Mouse (Mus musculus): ENCODE measurements around the gene Gpr87. TPM values are rescaled to one million over a fixed set of nuclear protein-coding genes. Genes with fewer than 3 reads are reported as not detected.
A peak's percentile ranks its signal among the peaks of the same experiment; 100 is the strongest.

Gpr87 gene
- polyA plus RNA-seq, 1 experiment from 2014 or later, result 7.4 TPM

- Histone ChIP-seq H3K27ac (replicated peaks; ENCODE audit: low read depth, low read length) (no peak overlapping the region), H3K4me1 (ENCODE audit: control insufficient read depth, insufficient read depth, low read length) (no peaks in the 10 kb centered on the region), H3K9me3 (ENCODE audit: control insufficient read depth, low read length) (no peaks in the 10 kb centered on the region), H3K27me3 (replicated peaks; ENCODE audit: control insufficient read depth, insufficient read depth, low read length) (no peaks in the 10 kb centered on the region), H3K4me3 (ENCODE audit: low read depth, low read length) (no peak overlapping the region), H3K36me3 (ENCODE audit: control insufficient read depth, insufficient read depth, low read length) (no peaks in the 10 kb centered on the region), H3K9ac (ENCODE audit: low read depth, low read length) (no peak overlapping the region), H3K4me2 (ENCODE audit: low read depth, low read length) (no peak overlapping the region)
- DNase-seq (ENCODE audit: low spot score) (no peak), ATAC-seq (ENCODE audit: low read depth) (no peak)
- WGBS, result 91% methylated on average over 10 of the region's 10 CpGs
Measured at GRCm38 (mm10) chr3:59217211-59217610, 22.3 kb upstream of the Gpr87 start.

DNA sequence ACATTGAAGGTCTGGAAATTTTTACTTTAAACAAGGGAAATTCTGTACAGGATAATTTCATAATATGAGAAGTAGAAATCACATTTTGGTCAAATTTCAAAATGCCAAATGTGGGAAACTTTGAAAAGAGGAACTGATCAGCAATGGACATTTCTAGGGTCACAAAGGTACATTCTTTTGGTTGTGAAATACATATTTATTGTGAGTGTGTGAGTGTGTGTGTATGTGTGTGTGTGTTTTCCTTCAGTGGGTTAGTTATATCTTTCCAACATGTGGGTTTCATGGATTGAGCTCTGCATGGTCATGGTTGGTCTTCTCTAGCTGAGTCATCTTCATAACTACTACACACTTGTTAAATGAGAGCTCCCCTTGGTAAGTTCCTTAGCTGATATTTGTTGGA, 17.5 kb upstream of the Gpr87 start:
- no peaks in the 10 kb centered on the region for H3K9me3 ChIP-seq (ENCODE audit: control insufficient read depth, low read length)
- no peaks in the 10 kb centered on the region for H3K36me3 ChIP-seq (ENCODE audit: control insufficient read depth, insufficient read depth, low read length)
- ATAC-seq (ENCODE audit: low read depth) (no peak), DNase-seq (ENCODE audit: low spot score) (no peak)
- H3K27me3 ChIP-seq (replicated peaks; ENCODE audit: control insufficient read depth, insufficient read depth, low read length), result no peaks in the 10 kb centered on the region
- peaks cover 6% of the 10 kb centered on the region; the same call in 1 of the 2 replicates for H3K4me1 ChIP-seq (ENCODE audit: control insufficient read depth, insufficient read depth, low read length)
- no peak overlapping the region for H3K9ac ChIP-seq (ENCODE audit: low read depth, low read length)
- no peak overlapping the region for H3K27ac ChIP-seq (replicated peaks; ENCODE audit: low read depth, low read length)
- no peak overlapping the region for H3K4me2 ChIP-seq (ENCODE audit: low read depth, low read length)
- no peak overlapping the region for H3K4me3 ChIP-seq (ENCODE audit: low read depth, low read length)

- 80% methylated on average over 8 of the region's 8 CpGs for WGBS
Measured at GRCm38 (mm10) chr3:59211784-59212183, 16.9 kb upstream of the Gpr87 start.

GRCm38 (mm10) chr3:59210727-59211126, 15.8 kb upstream of the Gpr87 start, which contains the start of gene P2ry13:
Gene P2ry13, minus strand, starts transcription at chr3:59210882.
- H3K9ac ChIP-seq (ENCODE audit: low read depth, low read length), result no peak within 1 kb of the TSS
- WGBS, result 84% methylated on average over 6 of the region's 6 CpGs

More at GRCm38 (mm10) chr3:59211784-59212183, 16.9 kb upstream of the Gpr87 start:
- Histone ChIP-seq H3K27ac (replicated peaks; ENCODE audit: low read depth, low read length) (no peak overlapping the region), H3K4me2 (ENCODE audit: low read depth, low read length) (no peak overlapping the region), H3K36me3 (ENCODE audit: control insufficient read depth, insufficient read depth, low read length) (no peaks in the 10 kb centered on the region), H3K4me1 (ENCODE audit: control insufficient read depth, insufficient read depth, low read length) (peaks cover 6% of the 10 kb centered on the region; the same call in 1 of the 2 replicates), H3K9ac (ENCODE audit: low read depth, low read length) (no peak overlapping the region), H3K9me3 (ENCODE audit: control insufficient read depth, low read length) (no peaks in the 10 kb centered on the region), H3K4me3 (ENCODE audit: low read depth, low read length) (no peak overlapping the region), H3K27me3 (replicated peaks; ENCODE audit: control insufficient read depth, insufficient read depth, low read length) (no peaks in the 10 kb centered on the region)
- ATAC-seq (ENCODE audit: low read depth) (no peak), DNase-seq (ENCODE audit: low spot score) (no peak)

GRCm38 (mm10) chr3:59210089-59210488, 15.2 kb upstream of the Gpr87 start:
- Histone ChIP-seq H3K4me3 (ENCODE audit: low read depth, low read length) (no peak overlapping the region), H3K4me1 (ENCODE audit: control insufficient read depth, insufficient read depth, low read length) (peaks cover 6% of the 10 kb centered on the region; the same call in 1 of the 2 replicates), H3K36me3 (ENCODE audit: control insufficient read depth, insufficient read depth, low read length) (no peaks in the 10 kb centered on the region), H3K4me2 (ENCODE audit: low read depth, low read length) (no peak overlapping the region), H3K9ac (ENCODE audit: low read depth, low read length) (no peak overlapping the region), H3K27ac (replicated peaks; ENCODE audit: low read depth, low read length) (no peak overlapping the region), H3K27me3 (replicated peaks; ENCODE audit: control insufficient read depth, insufficient read depth, low read length) (no peaks in the 10 kb centered on the region), H3K9me3 (ENCODE audit: control insufficient read depth, low read length) (no peaks in the 10 kb centered on the region)
- DNase-seq (ENCODE audit: low spot score) (no peak), ATAC-seq (ENCODE audit: low read depth) (peak; percentile 58; the same call in 1 of the 2 replicates)
- WGBS, result 57% methylated on average over 8 of the region's 8 CpGs

More at GRCm38 (mm10) chr3:59210727-59211126, 15.8 kb upstream of the Gpr87 start, which contains the start of gene P2ry13:
- H3K27ac ChIP-seq (replicated peaks; ENCODE audit: low read depth, low read length), result no peak within 1 kb of the TSS
- DNase-seq (ENCODE audit: low spot score) (no peak), ATAC-seq (ENCODE audit: low read depth) (no peak)
- no peak within 1 kb of the TSS for H3K4me2 ChIP-seq (ENCODE audit: low read depth, low read length)
- H3K4me3 ChIP-seq (ENCODE audit: low read depth, low read length), result no peak within 1 kb of the TSS
- H3K4me1 ChIP-seq (ENCODE audit: control insufficient read depth, insufficient read depth, low read length), result peaks cover 6% of the 10 kb centered on the region; the same call in 1 of the 2 replicates
- H3K36me3 ChIP-seq (ENCODE audit: control insufficient read depth, insufficient read depth, low read length), result no peaks in the 10 kb centered on the region
- H3K27me3 ChIP-seq (replicated peaks; ENCODE audit: control insufficient read depth, insufficient read depth, low read length), result no peaks in the 10 kb centered on the region
- H3K9me3 ChIP-seq (ENCODE audit: control insufficient read depth, low read length), result no peaks in the 10 kb centered on the region

DNA sequence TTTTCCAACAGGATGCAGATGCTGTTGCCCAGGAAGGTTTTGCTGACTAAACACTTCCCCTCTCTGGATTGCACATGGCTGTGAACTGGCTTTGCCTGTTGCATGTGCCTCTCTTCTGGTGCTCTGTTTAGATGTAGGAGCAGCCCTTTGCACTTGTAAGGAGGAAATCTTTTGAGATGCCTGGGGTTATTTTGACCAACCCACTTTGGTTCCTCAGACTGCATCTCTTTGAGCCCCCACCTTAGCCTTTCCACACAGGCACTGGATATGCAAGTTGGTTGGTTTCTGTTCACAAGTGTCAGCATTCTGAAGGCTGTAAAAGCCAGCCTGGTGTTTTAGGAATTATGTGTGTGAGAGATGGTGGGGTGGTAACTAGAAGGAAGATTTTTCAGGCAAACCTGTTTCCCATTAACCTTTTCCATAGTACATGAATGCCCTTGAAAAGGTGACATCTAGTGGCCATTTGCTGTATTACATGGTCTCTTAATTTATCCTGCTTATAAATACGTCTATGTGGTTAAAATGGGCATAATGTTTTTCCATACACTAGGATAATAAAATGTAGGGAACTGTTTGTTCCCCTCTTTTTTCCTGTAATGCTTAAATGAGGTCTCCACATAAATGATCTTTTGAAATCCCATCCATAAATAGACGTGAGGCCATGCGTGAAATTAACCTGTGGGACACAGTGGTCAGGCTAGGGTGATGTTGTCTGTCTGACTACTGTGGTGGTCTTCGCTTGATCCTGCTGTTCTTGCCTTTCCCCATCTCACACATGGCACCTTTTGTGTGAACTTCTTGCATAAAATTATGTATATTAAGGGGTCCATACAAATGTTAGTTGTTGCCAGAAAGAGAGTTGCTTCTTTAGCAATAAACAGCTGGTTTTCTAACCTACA, 14.0 kb upstream of the Gpr87 start:
- H3K36me3 ChIP-seq (ENCODE audit: control insufficient read depth, insufficient read depth, low read length), result no peaks in the 10 kb centered on the region
- WGBS, result 64% methylated on average over 4 of the region's 4 CpGs
- no peak overlapping the region for H3K9ac ChIP-seq (ENCODE audit: low read depth, low read length)
- no peak overlapping the region for H3K4me3 ChIP-seq (ENCODE audit: low read depth, low read length)
- no peak; the same call in 1 of the 2 replicates for ATAC-seq (ENCODE audit: low read depth)
- H3K9me3 ChIP-seq (ENCODE audit: control insufficient read depth, low read length), result no peaks in the 10 kb centered on the region
- H3K4me1 ChIP-seq (ENCODE audit: control insufficient read depth, insufficient read depth, low read length), result peaks cover 6% of the 10 kb centered on the region; the same call in 1 of the 2 replicates
- H3K27me3 ChIP-seq (replicated peaks; ENCODE audit: control insufficient read depth, insufficient read depth, low read length), result no peaks in the 10 kb centered on the region
- DNase-seq (ENCODE audit: low spot score), result peak; percentile 86
- H3K27ac ChIP-seq (replicated peaks; ENCODE audit: low read depth, low read length), result peak overlapping the region; percentile 59; the same call in 1 of the 2 replicates
- H3K4me2 ChIP-seq (ENCODE audit: low read depth, low read length), result no peak overlapping the region

- 63% methylated on average over 4 of the region's 4 CpGs for WGBS
- H3K9ac ChIP-seq (ENCODE audit: low read depth, low read length), result no peak overlapping the region
- DNase-seq (ENCODE audit: low spot score), result no peak
Measured at GRCm38 (mm10) chr3:59205941-59206340, 11.0 kb upstream of the Gpr87 start.

DNA sequence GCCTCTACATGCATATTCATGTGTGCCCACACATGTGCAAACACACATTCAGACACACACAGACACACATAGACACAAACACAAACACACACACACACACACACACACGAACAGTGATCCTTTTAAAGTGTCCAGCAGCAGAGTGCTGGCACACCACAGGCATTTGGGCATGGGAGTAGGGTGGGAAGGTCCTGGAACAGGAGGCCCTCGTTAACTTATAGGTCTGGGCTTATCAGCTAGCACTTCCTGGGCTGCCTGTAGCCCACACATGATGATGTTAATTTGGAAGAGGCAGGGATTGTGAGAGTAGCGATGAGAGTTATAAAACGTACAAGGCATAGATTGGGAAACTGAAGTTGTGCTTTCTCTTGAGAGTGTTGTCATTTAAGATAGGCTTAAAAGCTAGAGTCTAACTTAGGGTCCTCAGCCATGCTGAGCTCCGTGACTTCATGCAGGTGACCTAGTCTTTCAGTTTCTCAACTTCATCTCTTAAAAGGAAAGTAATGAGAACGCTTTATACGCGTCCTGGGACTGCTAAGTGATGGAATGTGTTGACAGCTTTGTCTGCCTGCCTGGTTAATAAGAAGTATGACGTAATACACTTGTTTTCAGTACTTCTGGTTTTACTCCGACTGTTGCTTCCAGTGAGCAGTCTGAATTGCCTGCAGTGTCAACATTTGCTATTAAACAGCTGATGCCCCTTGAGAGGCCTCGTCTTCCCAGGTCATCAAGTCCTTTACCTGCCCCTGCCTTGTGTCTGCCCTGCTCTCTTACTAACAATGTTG, 10.0 kb upstream of the Gpr87 start:
- DNase-seq (ENCODE audit: low spot score) (peak; percentile 27), ATAC-seq (ENCODE audit: low read depth) (no peak)
- Histone ChIP-seq H3K27ac (replicated peaks; ENCODE audit: low read depth, low read length) (no peak overlapping the region), H3K9ac (ENCODE audit: low read depth, low read length) (no peak overlapping the region), H3K27me3 (replicated peaks; ENCODE audit: control insufficient read depth, insufficient read depth, low read length) (no peaks in the 10 kb centered on the region), H3K4me2 (ENCODE audit: low read depth, low read length) (no peak overlapping the region), H3K36me3 (ENCODE audit: control insufficient read depth, insufficient read depth, low read length) (no peaks in the 10 kb centered on the region), H3K4me1 (ENCODE audit: control insufficient read depth, insufficient read depth, low read length) (peaks cover 6% of the 10 kb centered on the region; the same call in 1 of the 2 replicates), H3K9me3 (ENCODE audit: control insufficient read depth, low read length) (no peaks in the 10 kb centered on the region), H3K4me3 (ENCODE audit: low read depth, low read length) (no peak overlapping the region)
- WGBS, result 61% methylated on average over 11 of the region's 11 CpGs

More at GRCm38 (mm10) chr3:59205941-59206340, 11.0 kb upstream of the Gpr87 start:
- Histone ChIP-seq H3K27ac (replicated peaks; ENCODE audit: low read depth, low read length) (no peak overlapping the region), H3K27me3 (replicated peaks; ENCODE audit: control insufficient read depth, insufficient read depth, low read length) (no peaks in the 10 kb centered on the region), H3K4me2 (ENCODE audit: low read depth, low read length) (no peak overlapping the region), H3K9me3 (ENCODE audit: control insufficient read depth, low read length) (no peaks in the 10 kb centered on the region), H3K36me3 (ENCODE audit: control insufficient read depth, insufficient read depth, low read length) (no peaks in the 10 kb centered on the region), H3K4me3 (ENCODE audit: low read depth, low read length) (no peak overlapping the region), H3K4me1 (ENCODE audit: control insufficient read depth, insufficient read depth, low read length) (peaks cover 6% of the 10 kb centered on the region; the same call in 1 of the 2 replicates)
- no peak for ATAC-seq (ENCODE audit: low read depth)
